Mouse (Mus musculus) myocyte (in vitro differentiated cells): ENCODE data around the gene Pld1.

Experiments used
- CEBPB ChIP-seq: IDR thresholded peaks from 2 replicates; pipeline ENCODE4 v1.6.1; 2011; ENCODE audit warnings: mild to moderate bottlenecking, moderate library complexity; ENCODE audit not compliant: poor library complexity, insufficient read depth, severe bottlenecking
- E2F4 ChIP-seq: IDR thresholded peaks from one replicate; pipeline ENCODE4 v1.6.1; 2011; ENCODE audit warnings: mild to moderate bottlenecking, control low read depth, moderate library complexity; ENCODE audit not compliant: insufficient read depth
- MAX ChIP-seq: IDR thresholded peaks from one replicate; pipeline ENCODE4 v1.6.1; 2011; ENCODE audit warnings: low read depth, mild to moderate bottlenecking, control low read depth
- MYOD1 ChIP-seq, 3 experiments: IDR thresholded peaks; one replicate each; pipeline ENCODE4 v1.6.1; 2011; ENCODE audit warnings: control low read depth in 2 of 3, low read depth in 2 of 3, mild to moderate bottlenecking in 2 of 3, moderate library complexity in 1 of 3; ENCODE audit not compliant: insufficient read length in 2 of 3, control insufficient read depth in 1 of 3
- POLR2A ChIP-seq: IDR thresholded peaks from one replicate; pipeline ENCODE4 v1.6.1; 2011; ENCODE audit warnings: low read depth, mild to moderate bottlenecking, control low read depth, moderate library complexity; ENCODE audit not compliant: insufficient read length
- REST ChIP-seq: IDR thresholded peaks from one replicate; pipeline ENCODE4 v1.6.1; 2011; ENCODE audit warnings: mild to moderate bottlenecking, control low read depth, moderate library complexity; ENCODE audit not compliant: insufficient read depth, insufficient read length
- TCF12 ChIP-seq: IDR thresholded peaks from one replicate; pipeline ENCODE4 v1.6.1; 2011; ENCODE audit warnings: mild to moderate bottlenecking, control low read depth; ENCODE audit not compliant: poor library complexity, insufficient read depth, severe bottlenecking
- USF1 ChIP-seq: IDR thresholded peaks from one replicate; pipeline ENCODE4 v1.6.1; 2011; ENCODE audit warnings: low read depth, mild to moderate bottlenecking, control low read depth, moderate library complexity

DNA sequence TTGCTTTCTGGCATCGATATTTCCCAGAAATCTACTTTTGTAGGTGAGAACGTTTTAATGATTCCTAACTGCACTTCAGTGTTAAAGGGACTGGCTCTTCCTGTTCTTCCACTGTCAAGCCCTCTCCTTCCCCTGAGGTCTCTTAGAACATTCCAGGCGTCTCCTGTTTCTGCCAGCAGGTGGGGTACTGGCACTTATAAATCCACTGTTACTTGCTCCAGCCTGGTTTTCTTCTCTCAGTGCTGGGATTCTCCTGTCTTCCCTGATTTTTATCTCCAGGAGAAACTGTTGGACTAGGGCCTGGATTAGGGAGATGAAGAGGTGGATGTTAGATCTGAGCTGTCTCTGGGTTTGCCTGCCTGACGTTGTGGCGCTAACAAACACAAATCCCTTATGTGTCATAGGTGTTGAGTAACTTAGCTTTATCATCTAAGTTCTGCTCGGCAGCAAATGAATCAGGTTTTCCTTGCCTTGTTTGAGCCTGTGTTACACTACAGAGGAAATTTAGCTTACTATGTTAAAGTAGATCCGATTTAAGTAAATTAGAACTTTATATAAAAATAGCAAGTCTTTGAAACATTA lies 44.0 kb downstream of the Pld1 start:
- TF ChIP-seq E2F4 (no peak), REST (no peak), TCF12 (no peak), POLR2A (no peak), CEBPB (no peak), MYOD1 (IDR thresholded peaks at IDR 0.05; ENCODE audit: control insufficient read depth in 1 of 3, insufficient read length in 2 of 3, low read depth in 2 of 3) (no peak), USF1 (no peak), MAX (no peak)
